Mouse (Mus musculus): ENCODE results near the gene Camk2d. TPM values are rescaled to one million over a fixed set of nuclear protein-coding genes. Genes with fewer than 3 reads are reported as not detected.

Camk2d gene
- polyA plus RNA-seq (2012; rRNA removed), result 160 and 167 TPM in 2 replicates

- DNase-seq (ENCODE audit: low spot score), result peak; percentile 86
Measured at GRCm38 (mm10) chr3:126596086-126596485, at the start of gene Camk2d. Gene Camk2d, plus strand, starts transcription at chr3:126596302.

GRCm38 (mm10) chr3:126547941-126548340, 48.2 kb upstream of the Camk2d start:
- no peak for DNase-seq (ENCODE audit: low spot score)

GRCm38 (mm10) chr3:126563646-126564045, 32.5 kb upstream of the Camk2d start:
- no peak for DNase-seq (ENCODE audit: low spot score)

GRCm38 (mm10) chr3:126570628-126571027, 25.5 kb upstream of the Camk2d start:
- DNase-seq (ENCODE audit: low spot score), result no peak

GRCm38 (mm10) chr3:126572915-126573314, 23.2 kb upstream of the Camk2d start:
- no peak for DNase-seq (ENCODE audit: low spot score)

GRCm38 (mm10) chr3:126575927-126576326, 20.2 kb upstream of the Camk2d start:
- DNase-seq (ENCODE audit: low spot score), result no peak

GRCm38 (mm10) chr3:126586134-126586533, 10.0 kb upstream of the Camk2d start:
- DNase-seq (ENCODE audit: low spot score), result no peak

GRCm38 (mm10) chr3:126587477-126587876, 8.6 kb upstream of the Camk2d start:
- no peak for DNase-seq (ENCODE audit: low spot score)

- no peak for DNase-seq (ENCODE audit: low spot score)
Measured at GRCm38 (mm10) chr3:126589556-126589955, 6.5 kb upstream of the Camk2d start.

GRCm38 (mm10) chr3:126595456-126595855, 646 bp upstream of the Camk2d start:
- DNase-seq (ENCODE audit: low spot score), result no peak

GRCm38 (mm10) chr3:126596491-126597160, 524 bp downstream of the Camk2d start:
- DNase-seq (ENCODE audit: low spot score), result peak; percentile 92

- DNase-seq (ENCODE audit: low spot score), result peak; percentile 83
Measured at GRCm38 (mm10) chr3:126597161-126597595, 1.1 kb downstream of the Camk2d start.

- DNase-seq (ENCODE audit: low spot score), result peak; percentile 25
Measured at GRCm38 (mm10) chr3:126597596-126598328, 1.7 kb downstream of the Camk2d start.

- no peak for DNase-seq (ENCODE audit: low spot score)
Measured at GRCm38 (mm10) chr3:126598329-126598676, 2.2 kb downstream of the Camk2d start.

- no peak for DNase-seq (ENCODE audit: low spot score)
Measured at GRCm38 (mm10) chr3:126598881-126599280, 2.8 kb downstream of the Camk2d start.

GRCm38 (mm10) chr3:126599335-126599734, 3.2 kb downstream of the Camk2d start:
- no peak for DNase-seq (ENCODE audit: low spot score)

- DNase-seq (ENCODE audit: low spot score), result no peak
Measured at GRCm38 (mm10) chr3:126599936-126600335, 3.8 kb downstream of the Camk2d start.

- DNase-seq (ENCODE audit: low spot score), result no peak
Measured at GRCm38 (mm10) chr3:126602772-126603171, 6.7 kb downstream of the Camk2d start.

GRCm38 (mm10) chr3:126604656-126605434, 8.7 kb downstream of the Camk2d start:
- DNase-seq (ENCODE audit: low spot score), result no peak

GRCm38 (mm10) chr3:126609310-126609709, 13.2 kb downstream of the Camk2d start:
- DNase-seq (ENCODE audit: low spot score), result no peak

- DNase-seq (ENCODE audit: low spot score), result no peak
Measured at GRCm38 (mm10) chr3:126609795-126610451, 13.8 kb downstream of the Camk2d start.

- no peak for DNase-seq (ENCODE audit: low spot score)
Measured at GRCm38 (mm10) chr3:126611624-126612023, 15.5 kb downstream of the Camk2d start.
